Mouse (Mus musculus) megakaryocyte, embryonic 14.5 days (primary cell): ENCODE measurements around the gene Sorbs1.

Experiments
- FLI1 ChIP-seq: IDR thresholded peaks from 2 replicates; pipeline ENCODE4 v1.6.1; 2012; ENCODE audit warnings: low read length, inconsistent platforms, mixed read lengths
- GATA1 ChIP-seq: IDR thresholded peaks from 3 replicates; pipeline ENCODE4 v1.6.1; 2012; ENCODE audit warnings: mixed read lengths, low read length, inconsistent platforms, borderline replicate concordance

DNA sequence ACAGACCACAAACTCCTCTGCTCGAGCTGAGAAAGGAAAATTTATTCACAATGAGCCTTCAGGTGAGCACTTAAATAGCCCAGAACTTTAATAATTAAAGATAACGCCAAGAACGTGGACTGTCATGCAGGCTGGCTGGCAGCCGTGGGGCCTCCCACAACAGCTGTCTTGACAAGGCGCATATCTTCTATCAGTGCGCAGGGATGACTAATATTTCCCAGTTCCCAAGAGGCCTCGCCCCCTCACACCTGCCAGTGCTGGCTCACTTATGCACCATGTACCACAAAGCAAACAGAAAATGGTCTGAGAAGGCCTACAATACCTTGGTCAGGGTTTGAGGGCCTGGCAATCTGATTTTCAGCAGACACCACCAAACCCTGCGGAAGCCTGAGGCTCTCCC, 14.4 kb downstream of the Sorbs1 start:
- no peak for TF ChIP-seq GATA1
- TF ChIP-seq FLI1, result no peak
